Mouse (Mus musculus) layer of hippocampus, postnatal 14 days (tissue): ENCODE measurements around the gene Plscr1. TPM values are rescaled to one million over a fixed set of nuclear protein-coding genes. Genes with fewer than 3 reads are reported as not detected.

Experiments used
- DNase-seq, 2 experiments: peaks; one replicate each; pipeline ENCODE4 v3.0.0; 2021 to 2022; ENCODE audit warnings: low spot score in 2 of 2, mixed read lengths in 1 of 2
- long read RNA-seq, 2 experiments: library from polyadenylated mRNA; stranded (forward); transcript quantifications; one replicate each; pipeline ENCODE4 v2.0.0; 2021
- total RNA-seq, 2 experiments: library from RNA; stranded (reverse); gene quantifications; 2 replicates each; pipeline ENCODE4 v1.2.3; 2021

Gene Plscr1
- 1 to 10 TPM; 1.0 to 1.7 TPM for total RNA-seq
- long read RNA-seq, experiment 1, partial matches to known transcripts: 0 of 1 reads
- long read RNA-seq, experiment 1, other reads (novel, unspliced or antisense): 0 of 1 reads
- long read RNA-seq, experiment 2: 0 reads

GRCm38 (mm10) chr9:92249447-92249852, at the start of gene Plscr1:
Gene Plscr1, plus strand, starts transcription at chr9:92249750.
- no peak for DNase-seq

GRCm38 (mm10) chr9:92204397-92204796, 45.2 kb upstream of the Plscr1 start:
- DNase-seq: no peak

GRCm38 (mm10) chr9:92207307-92207706, 42.2 kb upstream of the Plscr1 start:
- peak; percentile 12 to 64 for DNase-seq

GRCm38 (mm10) chr9:92207757-92208156, 41.8 kb upstream of the Plscr1 start:
- no peak for DNase-seq

GRCm38 (mm10) chr9:92209850-92210249, 39.7 kb upstream of the Plscr1 start:
- no peak for DNase-seq

- no peak for DNase-seq
Observed at GRCm38 (mm10) chr9:92210386-92210967, 39.1 kb upstream of the Plscr1 start.

- no peak for DNase-seq
Observed at GRCm38 (mm10) chr9:92211048-92211447, 38.5 kb upstream of the Plscr1 start.

GRCm38 (mm10) chr9:92217484-92217883, 32.1 kb upstream of the Plscr1 start:
- peak in 1 of 2 experiments; percentile 31 for DNase-seq

- DNase-seq: no peak
Observed at GRCm38 (mm10) chr9:92217896-92218295, 31.7 kb upstream of the Plscr1 start.

- no peak for DNase-seq
Observed at GRCm38 (mm10) chr9:92220151-92220550, 29.4 kb upstream of the Plscr1 start.

- DNase-seq: no peak
Observed at GRCm38 (mm10) chr9:92221480-92221879, 28.1 kb upstream of the Plscr1 start.

GRCm38 (mm10) chr9:92224598-92225231, 24.8 kb upstream of the Plscr1 start:
- DNase-seq: no peak

GRCm38 (mm10) chr9:92226127-92226655, 23.4 kb upstream of the Plscr1 start:
- DNase-seq: no peak

- no peak for DNase-seq
Observed at GRCm38 (mm10) chr9:92226795-92227194, 22.8 kb upstream of the Plscr1 start.

- no peak for DNase-seq
Observed at GRCm38 (mm10) chr9:92228867-92229832, 20.4 kb upstream of the Plscr1 start.

GRCm38 (mm10) chr9:92229833-92230205, 19.7 kb upstream of the Plscr1 start:
- no peak for DNase-seq

- no peak for DNase-seq
Observed at GRCm38 (mm10) chr9:92234901-92235458, 14.6 kb upstream of the Plscr1 start.

GRCm38 (mm10) chr9:92248773-92249446, 640 bp upstream of the Plscr1 start:
- DNase-seq: no peak

- DNase-seq: peak; percentile 19 to 29
Observed at GRCm38 (mm10) chr9:92249987-92250772, 630 bp downstream of the Plscr1 start.

GRCm38 (mm10) chr9:92252718-92253117, 3.2 kb downstream of the Plscr1 start:
- no peak for DNase-seq
